Mouse (Mus musculus): Measurements from ENCODE around the gene Cd209b. TPM values are rescaled to one million over a fixed set of nuclear protein-coding genes. Genes with fewer than 3 reads are reported as not detected.

Gene Cd209b
- not detected for polyA plus RNA-seq (2017; shearing (Covaris generic))

GRCm38 (mm10) chr8:3926744-3927143 lies at the start of gene Cd209b:
Gene Cd209b (minus strand): TSS chr8:3926844.

GRCm38 (mm10) chr8:3954646-3955045 lies 28.0 kb upstream of the Cd209b start, which contains the start of gene Cd209c:
Gene Cd209c (minus strand): TSS chr8:3954746.

GRCm38 (mm10) chr8:3878455-3878854 lies 48.2 kb downstream of the Cd209b start, which contains the start of gene Cd209d:
Gene Cd209d (minus strand): TSS chr8:3878555.

Other genes starting within 250 kb of the Cd209b start
- gene Fcer2a, start 232.7 kb downstream of the Cd209b start, polyA plus RNA-seq (2017; shearing (Covaris generic)), result 1.1 TPM
- not detected for gene Clec4g, start 206.2 kb downstream of the Cd209b start, polyA plus RNA-seq (2017; shearing (Covaris generic))
- 0.43 TPM for gene Cd209a, start 177.9 kb downstream of the Cd209b start, polyA plus RNA-seq (2017; shearing (Covaris generic))
- gene Cd209e, start 72.5 kb downstream of the Cd209b start, polyA plus RNA-seq (2017; shearing (Covaris generic)), result not detected
- gene Cd209d, start 48.3 kb downstream of the Cd209b start, polyA plus RNA-seq (2017; shearing (Covaris generic)), result not detected
- gene Cd209c, start 27.9 kb upstream of the Cd209b start, polyA plus RNA-seq (2017; shearing (Covaris generic)), result 0.65 TPM
- gene Cd209f, start 179.0 kb upstream of the Cd209b start, polyA plus RNA-seq (2017; shearing (Covaris generic)), result not detected
- not detected for gene Cd209g, start 207.3 kb upstream of the Cd209b start, polyA plus RNA-seq (2017; shearing (Covaris generic))
- gene Evi5l, start 239.7 kb upstream of the Cd209b start, polyA plus RNA-seq (2017; shearing (Covaris generic)), result 12.8 TPM